Mouse (Mus musculus): ENCODE measurements around the gene Lgals3. TPM values are rescaled to one million over a fixed set of nuclear protein-coding genes. Genes with fewer than 3 reads are reported as not detected.

The Lgals3 gene
- 16.5 TPM for polyA plus RNA-seq (2014; fragmentation: Illumina TruSeq; extraction: RNeasy Lipid Tissue Mini Kit (QIAGEN cat#74804); ENCODE audit: low read depth, low replicate concordance)

GRCm38 (mm10) chr14:47367461-47367860 lies at the start of gene Lgals3:
TSS of gene Lgals3 (plus strand) at chr14:47367751.

GRCm38 (mm10) chr14:47417775-47418665 lies 50.5 kb downstream of the Lgals3 start, which contains the start of gene Dlgap5:
TSS of gene Dlgap5 (minus strand) at chr14:47418407.

Other genes starting within 250 kb of the Lgals3 start
- 7.1 TPM for gene Gch1, start 178.3 kb upstream of the Lgals3 start, polyA plus RNA-seq (2014; fragmentation: Illumina TruSeq; extraction: RNeasy Lipid Tissue Mini Kit (QIAGEN cat#74804); ENCODE audit: low read depth, low replicate concordance)
- gene Wdhd1, start 90.9 kb upstream of the Lgals3 start, polyA plus RNA-seq (2014; fragmentation: Illumina TruSeq; extraction: RNeasy Lipid Tissue Mini Kit (QIAGEN cat#74804); ENCODE audit: low read depth, low replicate concordance) = 0.84 TPM
- 7.6 TPM for gene Socs4, start 90.8 kb upstream of the Lgals3 start, polyA plus RNA-seq (2014; fragmentation: Illumina TruSeq; extraction: RNeasy Lipid Tissue Mini Kit (QIAGEN cat#74804); ENCODE audit: low read depth, low replicate concordance)
- 19.8 TPM for gene Mapk1ip1l, start 69.5 kb upstream of the Lgals3 start, polyA plus RNA-seq (2014; fragmentation: Illumina TruSeq; extraction: RNeasy Lipid Tissue Mini Kit (QIAGEN cat#74804); ENCODE audit: low read depth, low replicate concordance)
- gene Dlgap5, start 50.7 kb downstream of the Lgals3 start, polyA plus RNA-seq (2014; fragmentation: Illumina TruSeq; extraction: RNeasy Lipid Tissue Mini Kit (QIAGEN cat#74804); ENCODE audit: low read depth, low replicate concordance) = not detected
- 10.4 TPM for gene Fbxo34, start 82.7 kb downstream of the Lgals3 start, polyA plus RNA-seq (2014; fragmentation: Illumina TruSeq; extraction: RNeasy Lipid Tissue Mini Kit (QIAGEN cat#74804); ENCODE audit: low read depth, low replicate concordance)
- 10.8 TPM for gene Atg14, start 202.9 kb downstream of the Lgals3 start, polyA plus RNA-seq (2014; fragmentation: Illumina TruSeq; extraction: RNeasy Lipid Tissue Mini Kit (QIAGEN cat#74804); ENCODE audit: low read depth, low replicate concordance)